Mouse (Mus musculus) CH12.LX (cell line): Measurements from ENCODE around the gene Olfr288. TPM values are rescaled to one million over a fixed set of nuclear protein-coding genes. Genes with fewer than 3 reads are reported as not detected.
A peak's percentile ranks its signal among the peaks of the same experiment; 100 is the strongest.

Experiments
- DNase-seq: peaks from one replicate; pipeline ENCODE4 v3.0.0-alpha.2; 2013; ENCODE audit errors: extremely low read depth
- H3K27ac ChIP-seq: 2 replicates; pipeline ENCODE4 v1.5.1; 2012; ENCODE audit warnings: low read depth, mild to moderate bottlenecking, control low read depth, moderate library complexity; ENCODE audit not compliant: insufficient read depth
- H3K27me3 ChIP-seq: replicated peaks from 2 replicates; pipeline ENCODE3; 2012; ENCODE audit warnings: inconsistent platforms
- H3K36me3 ChIP-seq, 2 experiments: replicated peaks in 1 of 2; 2 replicates each; pipeline versions ENCODE3 to v1.6.1; 2012; ENCODE audit warnings: inconsistent platforms in 1 of 2, low read length in 1 of 2, mild to moderate bottlenecking in 1 of 2, mixed read lengths in 1 of 2, moderate library complexity in 1 of 2; ENCODE audit not compliant: control insufficient read depth in 1 of 2, insufficient read depth in 1 of 2
- H3K4me1 ChIP-seq, 2 experiments: 2 replicates each; pipeline ENCODE4 v1.6.1; 2012; ENCODE audit warnings: inconsistent platforms in 1 of 2, moderate library complexity in 1 of 2; ENCODE audit not compliant: insufficient read depth in 2 of 2, control insufficient read depth in 1 of 2
- H3K4me2 ChIP-seq: 2 replicates; pipeline ENCODE4 v1.6.1; 2012; ENCODE audit warnings: low read depth, mild to moderate bottlenecking, control low read depth; ENCODE audit not compliant: poor library complexity, insufficient read depth, severe bottlenecking
- H3K4me3 ChIP-seq, 3 experiments: fragments of 150-350 bp in 1 of 3; sonication (generic) in 1 of 3; replicated peaks in 1 of 3; 2 replicates each; pipeline versions ENCODE3 to v1.5.1; 2011 to 2012; ENCODE audit warnings: low read depth in 2 of 3, low read length in 2 of 3, mild to moderate bottlenecking in 2 of 3, moderate library complexity in 2 of 3, control low read depth in 1 of 3, improper control_type of control experiment in 1 of 3, inconsistent platforms in 1 of 3, mixed read lengths in 1 of 3; ENCODE audit not compliant: poor library complexity in 1 of 3
- H3K79me2 ChIP-seq: replicated peaks from 2 replicates; pipeline ENCODE4 v1.6.1; 2012; ENCODE audit warnings: mild to moderate bottlenecking, moderate library complexity; ENCODE audit not compliant: control insufficient read depth, poor library complexity, insufficient read depth, severe bottlenecking; ENCODE audit errors: extremely low read depth
- H3K9ac ChIP-seq: 2 replicates; pipeline ENCODE4 v1.6.1; 2012; ENCODE audit warnings: low read depth, mild to moderate bottlenecking, control low read depth, moderate library complexity; ENCODE audit not compliant: insufficient read depth
- H3K9me3 ChIP-seq: replicated peaks from 2 replicates; pipeline ENCODE3; 2012; ENCODE audit warnings: low read length, inconsistent platforms, mixed read lengths
- CHD2 ChIP-seq: IDR thresholded peaks from 2 replicates; pipeline ENCODE4 v1.6.1; 2011; ENCODE audit warnings: low read length, improper control_type of control experiment
- CTCF ChIP-seq, 2 experiments: IDR thresholded peaks in 1 of 2; conservative IDR thresholded peaks in 1 of 2; 2 replicates each; pipeline ENCODE4 v1.5.1; 2011 to 2012; ENCODE audit warnings: low read depth in 2 of 2, low read length in 2 of 2, improper control_type of control experiment in 1 of 2, inconsistent platforms in 1 of 2, mild to moderate bottlenecking in 1 of 2, moderate library complexity in 1 of 2
- E2F4 ChIP-seq: IDR thresholded peaks from 2 replicates; pipeline ENCODE4 v1.6.1; 2011; ENCODE audit warnings: low read depth, low read length, improper control_type of control experiment; ENCODE audit not compliant: insufficient replicate concordance
- ELF1 ChIP-seq: IDR thresholded peaks from 2 replicates; pipeline ENCODE4 v1.6.1; 2014; ENCODE audit warnings: low read depth, mild to moderate bottlenecking, inconsistent platforms, low read length, improper control_type of control experiment
- EP300 ChIP-seq: IDR thresholded peaks from 2 replicates; pipeline ENCODE4 v1.6.1; 2011; ENCODE audit warnings: low read length, improper control_type of control experiment
- IRF4 ChIP-seq: IDR thresholded peaks from 2 replicates; pipeline ENCODE4 v1.6.1; 2014; ENCODE audit warnings: low read depth, mild to moderate bottlenecking, inconsistent platforms, low read length, improper control_type of control experiment
- JUN ChIP-seq: IDR thresholded peaks from 2 replicates; pipeline ENCODE4 v1.6.1; 2011; ENCODE audit warnings: low read depth, mild to moderate bottlenecking, low read length, improper control_type of control experiment, moderate library complexity; ENCODE audit not compliant: insufficient read depth
- JUND ChIP-seq: conservative IDR thresholded peaks from 2 replicates; pipeline ENCODE4 v1.6.1; 2011; ENCODE audit warnings: low read depth, low read length, improper control_type of control experiment
- KAT2A ChIP-seq: IDR thresholded peaks from 2 replicates; pipeline ENCODE4 v1.6.1; 2012; ENCODE audit warnings: low read length, improper control_type of control experiment, inconsistent platforms; ENCODE audit not compliant: insufficient replicate concordance
- MAZ ChIP-seq: IDR thresholded peaks from 2 replicates; pipeline ENCODE4 v1.6.1; 2012; ENCODE audit warnings: low read depth, mild to moderate bottlenecking, inconsistent platforms, low read length, improper control_type of control experiment, moderate library complexity
- POLR2A ChIP-seq: IDR thresholded peaks from 2 replicates; pipeline ENCODE4 v1.6.1; 2011; ENCODE audit warnings: low read depth, mild to moderate bottlenecking, improper control_type of control experiment, low read length
- RCOR1 ChIP-seq: conservative IDR thresholded peaks from 2 replicates; pipeline ENCODE4 v1.6.1; 2012; ENCODE audit warnings: low read depth, mild to moderate bottlenecking, inconsistent platforms, low read length, improper control_type of control experiment
- SIN3A ChIP-seq: IDR thresholded peaks from 2 replicates; pipeline ENCODE4 v1.6.1; 2012; ENCODE audit warnings: low read length, improper control_type of control experiment, inconsistent platforms
- SMC3 ChIP-seq: IDR thresholded peaks from 2 replicates; pipeline ENCODE4 v1.6.1; 2011; ENCODE audit warnings: low read depth, low read length, improper control_type of control experiment
- TBP ChIP-seq: conservative IDR thresholded peaks from 2 replicates; pipeline ENCODE4 v1.6.1; 2011; ENCODE audit warnings: low read depth, low read length, improper control_type of control experiment
- TCF12 ChIP-seq: IDR thresholded peaks from 2 replicates; pipeline ENCODE4 v1.6.1; 2014; ENCODE audit warnings: low read depth, mild to moderate bottlenecking, inconsistent platforms, low read length, improper control_type of control experiment
- USF1 ChIP-seq: IDR thresholded peaks from 2 replicates; pipeline ENCODE4 v1.6.1; 2014; ENCODE audit warnings: low read depth, mild to moderate bottlenecking, inconsistent platforms, low read length, improper control_type of control experiment
- USF2 ChIP-seq: conservative IDR thresholded peaks from 2 replicates; pipeline ENCODE4 v1.6.1; 2011; ENCODE audit warnings: low read depth, low read length, improper control_type of control experiment
- ZMIZ1 ChIP-seq: IDR thresholded peaks from 2 replicates; pipeline ENCODE4 v1.6.1; 2012; ENCODE audit warnings: low read depth, mild to moderate bottlenecking, inconsistent platforms, low read length, improper control_type of control experiment
- ZNF384 ChIP-seq: IDR thresholded peaks from 2 replicates; pipeline ENCODE4 v1.6.1; 2012; ENCODE audit warnings: low read depth, low read length, improper control_type of control experiment, inconsistent platforms
- dilution Hi-C: fragments of 300-500 bp; cut with MboI; formaldehyde crosslinking; loops from 2 replicates; pipeline ENCODE4 v1.14.3; 2020; ENCODE audit warnings: low sequenced_read_pairs; ENCODE audit not compliant: extremely low pct_unique_long_range_greater_than_20kb, extremely low pct_ligation_motif_present
- in situ Hi-C: fragments of 300-500 bp; cut with MboI; formaldehyde crosslinking; loops from 3 replicates; pipeline ENCODE4 v1.14.3; 2019; ENCODE audit warnings: low sequenced_read_pairs, low pct_ligation_motif_present, low pct_unique_long_range_greater_than_20kb, mixed read lengths
- polyA plus RNA-seq: library from polyadenylated mRNA; unstranded; fragments of >175 nt; gene quantifications from 2 replicates; pipeline ENCODE4 v1.2.1, GENCODE M21; 2012; ENCODE audit warnings: low read depth; ENCODE audit not compliant: insufficient read length
- total RNA-seq, 2 experiments: library from RNA; depleted of rRNA; stranded (reverse); fragments of 300-350 nt in 1 of 2; fragments of >200 nt in 1 of 2; gene quantifications; 2 replicates each; pipeline ENCODE4 v1.2.3; 2012 to 2014

Gene Olfr288
- total and polyA plus RNA-seq, 3 experiments = not detected

- H3K36me3 ChIP-seq = no peaks in the 10 kb centered on the region
- H3K27me3 ChIP-seq = peaks cover 88% of the 10 kb centered on the region
- dilution Hi-C loops = no loop called here
Measured at GRCm38 (mm10) chr15:98166963-98167644, 28.2 kb downstream of the Olfr288 start, which contains the start of gene Ccdc184. Gene Ccdc184 (plus strand): TSS chr15:98167158.

GRCm38 (mm10) chr15:98165525-98165924 is 29.8 kb downstream of the Olfr288 start, which contains the start of gene Asb8:
Gene Asb8 (minus strand): TSS chr15:98165625.
- TF ChIP-seq JUN (no peak), MAZ (no peak), USF1 (no peak), E2F4 (no peak), CTCF (conservative IDR thresholded peaks at IDR 0.05 in 1 of 2, IDR thresholded peaks at IDR 0.05 in 1 of 2; ENCODE audit: low read depth in 2 of 2, low read length in 2 of 2) (no peak), RCOR1 (no peak)
- H3K9me3 ChIP-seq = no peaks in the 10 kb centered on the region
- H3K27me3 ChIP-seq = peaks cover 81% of the 10 kb centered on the region
- in situ Hi-C loops (loop anchor here (25.0 kb wide), 1 partner anchor 303 kb away; no protein-coding TSS in a partner anchor), dilution Hi-C loops (no loop called here)
- no peaks in the 10 kb centered on the region for H3K36me3 ChIP-seq
- no peak within 1 kb of the TSS for H3K9ac ChIP-seq
- no peak within 1 kb of the TSS for H3K4me2 ChIP-seq
- H3K27ac ChIP-seq = no peak within 1 kb of the TSS
- peaks cover 4 to 35% of the 10 kb centered on the region in 2 experiments; a peak in 3 of 4 replicates for H3K4me1 ChIP-seq
- DNase-seq = no peak
- no peaks in the 10 kb centered on the region for H3K79me2 ChIP-seq
- H3K4me3 ChIP-seq = no peak within 1 kb of the TSS

More at GRCm38 (mm10) chr15:98166963-98167644, 28.2 kb downstream of the Olfr288 start, which contains the start of gene Ccdc184:
- no peak for TF ChIP-seq EP300
- peak; percentile 93 for TF ChIP-seq ZNF384
- TF ChIP-seq JUND = no peak
- no peak for TF ChIP-seq ELF1
- no peak for TF ChIP-seq KAT2A
- Histone ChIP-seq H3K9ac (no peak within 1 kb of the TSS), H3K4me1 (peaks cover 10 to 45% of the 10 kb centered on the region in 2 experiments), H3K79me2 (no peaks in the 10 kb centered on the region), H3K27ac (no peak within 1 kb of the TSS), H3K4me2 (peak within 1 kb of the TSS; percentile 99), H3K9me3 (no peaks in the 10 kb centered on the region), H3K4me3 (peak within 1 kb of the TSS in 2 of 3 experiments; percentile 16 to 52)
- in situ Hi-C loops = loop anchor here (25.0 kb wide), 1 partner anchor 305 kb away; no protein-coding TSS in a partner anchor
- DNase-seq = no peak

GRCm38 (mm10) chr15:98162561-98162960 is 32.8 kb downstream of the Olfr288 start:
- no peaks in the 10 kb centered on the region for H3K79me2 ChIP-seq
- in situ Hi-C loops (loop anchor here (25.0 kb wide), 1 partner anchor 300 kb away; no protein-coding TSS in a partner anchor), dilution Hi-C loops (no loop called here)
- no peak overlapping the region for H3K4me2 ChIP-seq
- no peak overlapping the region for H3K9ac ChIP-seq
- no peak for DNase-seq
- no peak for TF ChIP-seq ZMIZ1
- TF ChIP-seq USF2 = no peak
- no peak for TF ChIP-seq SMC3
- TF ChIP-seq SIN3A = no peak
- no peak for TF ChIP-seq IRF4
- no peak for TF ChIP-seq TBP
- no peak for TF ChIP-seq POLR2A
- no peak for TF ChIP-seq JUN
- no peak for TF ChIP-seq CHD2
- TF ChIP-seq TCF12 = no peak
- TF ChIP-seq, all 38 proteins: peak for 0
- Histone ChIP-seq H3K9me3 (no peaks in the 10 kb centered on the region), H3K36me3 (no peaks in the 10 kb centered on the region), H3K4me1 (peaks cover 0 to 11% of the 10 kb centered on the region in 2 experiments; a peak in 2 of 4 replicates), H3K27ac (no peak overlapping the region), H3K4me3 (no peak overlapping the region), H3K27me3 (peaks cover 56% of the 10 kb centered on the region)
